Mouse (Mus musculus): ENCODE data around the gene Tanc1. TPM values are rescaled to one million over a fixed set of nuclear protein-coding genes. Genes with fewer than 3 reads are reported as not detected.

Tanc1 gene
- polyA plus RNA-seq, 1 experiment from 2014 or later: 8.5 TPM

- Histone ChIP-seq H3K4me1 (replicated peaks; ENCODE audit: control insufficient read depth, insufficient read depth, low read length) (no peaks in the 10 kb centered on the region), H3K27ac (ENCODE audit: low read depth, low read length) (no peak overlapping the region), H3K4me2 (replicated peaks; ENCODE audit: low read depth) (no peak overlapping the region), H3K36me3 (ENCODE audit: control insufficient read depth, insufficient read depth) (peaks cover 75% of the 10 kb centered on the region), H3K9ac (ENCODE audit: low read depth, low read length) (no peak overlapping the region), H3K9me3 (ENCODE audit: control insufficient read depth) (no peaks in the 10 kb centered on the region), H3K27me3 (replicated peaks; ENCODE audit: control insufficient read depth, insufficient read depth, low read length) (no peaks in the 10 kb centered on the region), H3K4me3 (ENCODE audit: low read depth, low read length) (no peak overlapping the region)
- WGBS: 83% methylated on average over 6 of the region's 6 CpGs
- TF ChIP-seq CTCF (IDR thresholded peaks at IDR 0.05; ENCODE audit: low read depth): no peak
- no peak for ATAC-seq
Measured at GRCm38 (mm10) chr2:59819415-59819814, 207.6 kb downstream of the Tanc1 start.

- Histone ChIP-seq H3K9ac (ENCODE audit: low read depth, low read length) (no peak overlapping the region), H3K9me3 (ENCODE audit: control insufficient read depth) (no peaks in the 10 kb centered on the region), H3K27me3 (replicated peaks; ENCODE audit: control insufficient read depth, insufficient read depth, low read length) (no peaks in the 10 kb centered on the region), H3K4me3 (ENCODE audit: low read depth, low read length) (no peak overlapping the region), H3K27ac (ENCODE audit: low read depth, low read length) (no peak overlapping the region), H3K36me3 (ENCODE audit: control insufficient read depth, insufficient read depth) (peaks cover 79% of the 10 kb centered on the region), H3K4me2 (replicated peaks; ENCODE audit: low read depth) (no peak overlapping the region), H3K4me1 (replicated peaks; ENCODE audit: control insufficient read depth, insufficient read depth, low read length) (no peaks in the 10 kb centered on the region)
- no peak for ATAC-seq
- 94% methylated on average over 15 of the region's 15 CpGs for WGBS
- TF ChIP-seq CTCF (IDR thresholded peaks at IDR 0.05; ENCODE audit: low read depth): no peak
Measured at GRCm38 (mm10) chr2:59820088-59820487, 208.2 kb downstream of the Tanc1 start.

- ATAC-seq: no peak
- no peak for TF ChIP-seq CTCF (IDR thresholded peaks at IDR 0.05; ENCODE audit: low read depth)
- H3K27me3 ChIP-seq (replicated peaks; ENCODE audit: control insufficient read depth, insufficient read depth, low read length): no peaks in the 10 kb centered on the region
- no peaks in the 10 kb centered on the region for H3K9me3 ChIP-seq (ENCODE audit: control insufficient read depth)
- no peaks in the 10 kb centered on the region for H3K4me1 ChIP-seq (replicated peaks; ENCODE audit: control insufficient read depth, insufficient read depth, low read length)
- H3K9ac ChIP-seq (ENCODE audit: low read depth, low read length): no peak overlapping the region
- H3K4me3 ChIP-seq (ENCODE audit: low read depth, low read length): no peak overlapping the region
- H3K4me2 ChIP-seq (replicated peaks; ENCODE audit: low read depth): no peak overlapping the region
- 66% methylated on average over 2 of the region's 2 CpGs for WGBS
- H3K36me3 ChIP-seq (ENCODE audit: control insufficient read depth, insufficient read depth): peaks cover 70% of the 10 kb centered on the region
- H3K27ac ChIP-seq (ENCODE audit: low read depth, low read length): no peak overlapping the region
Measured at GRCm38 (mm10) chr2:59821044-59821443, 209.2 kb downstream of the Tanc1 start.

GRCm38 (mm10) chr2:59824289-59824688 lies 212.4 kb downstream of the Tanc1 start:
- Histone ChIP-seq H3K9ac (ENCODE audit: low read depth, low read length) (no peak overlapping the region), H3K27ac (ENCODE audit: low read depth, low read length) (no peak overlapping the region), H3K4me2 (replicated peaks; ENCODE audit: low read depth) (no peak overlapping the region), H3K4me3 (ENCODE audit: low read depth, low read length) (no peak overlapping the region), H3K27me3 (replicated peaks; ENCODE audit: control insufficient read depth, insufficient read depth, low read length) (no peaks in the 10 kb centered on the region), H3K36me3 (ENCODE audit: control insufficient read depth, insufficient read depth) (peaks cover 44% of the 10 kb centered on the region), H3K9me3 (ENCODE audit: control insufficient read depth) (no peaks in the 10 kb centered on the region), H3K4me1 (replicated peaks; ENCODE audit: control insufficient read depth, insufficient read depth, low read length) (no peaks in the 10 kb centered on the region)
- ATAC-seq: no peak; the same call in 1 of the 2 replicates
- no peak for TF ChIP-seq CTCF (IDR thresholded peaks at IDR 0.05; ENCODE audit: low read depth)
- WGBS: 81% methylated on average over 8 of the region's 8 CpGs

- H3K36me3 ChIP-seq (ENCODE audit: control insufficient read depth, insufficient read depth): peaks cover 36% of the 10 kb centered on the region
- ATAC-seq: no peak
- H3K9ac ChIP-seq (ENCODE audit: low read depth, low read length): no peak overlapping the region
- TF ChIP-seq CTCF (IDR thresholded peaks at IDR 0.05; ENCODE audit: low read depth): no peak
- H3K4me2 ChIP-seq (replicated peaks; ENCODE audit: low read depth): no peak overlapping the region
- H3K4me3 ChIP-seq (ENCODE audit: low read depth, low read length): no peak overlapping the region
- no peaks in the 10 kb centered on the region for H3K9me3 ChIP-seq (ENCODE audit: control insufficient read depth)
- 93% methylated on average over 4 of the region's 4 CpGs for WGBS
- H3K27ac ChIP-seq (ENCODE audit: low read depth, low read length): no peak overlapping the region
- H3K4me1 ChIP-seq (replicated peaks; ENCODE audit: control insufficient read depth, insufficient read depth, low read length): no peaks in the 10 kb centered on the region
- no peaks in the 10 kb centered on the region for H3K27me3 ChIP-seq (replicated peaks; ENCODE audit: control insufficient read depth, insufficient read depth, low read length)
Measured at GRCm38 (mm10) chr2:59825380-59825779, 213.5 kb downstream of the Tanc1 start.

- no peak for TF ChIP-seq CTCF (IDR thresholded peaks at IDR 0.05; ENCODE audit: low read depth)
- H3K4me2 ChIP-seq (replicated peaks; ENCODE audit: low read depth): no peak overlapping the region
- H3K9me3 ChIP-seq (ENCODE audit: control insufficient read depth): no peaks in the 10 kb centered on the region
- H3K9ac ChIP-seq (ENCODE audit: low read depth, low read length): no peak overlapping the region
- ATAC-seq: no peak
- H3K4me1 ChIP-seq (replicated peaks; ENCODE audit: control insufficient read depth, insufficient read depth, low read length): no peaks in the 10 kb centered on the region
- no peak overlapping the region for H3K4me3 ChIP-seq (ENCODE audit: low read depth, low read length)
- WGBS: 75% methylated on average over 11 of the region's 11 CpGs
- H3K27me3 ChIP-seq (replicated peaks; ENCODE audit: control insufficient read depth, insufficient read depth, low read length): no peaks in the 10 kb centered on the region
- peaks cover 40% of the 10 kb centered on the region for H3K36me3 ChIP-seq (ENCODE audit: control insufficient read depth, insufficient read depth)
- no peak overlapping the region for H3K27ac ChIP-seq (ENCODE audit: low read depth, low read length)
Measured at GRCm38 (mm10) chr2:59828103-59828655, 216.3 kb downstream of the Tanc1 start.

Measured in intestine, postnatal 0 days (tissue).